Mouse (Mus musculus) kidney, embryonic 15.5 days (tissue): ENCODE results near the gene Olfr763. TPM values are rescaled to one million over a fixed set of nuclear protein-coding genes. Genes with fewer than 3 reads are reported as not detected.
"Not testable (repeated sequence)": the region's sequence is repeated elsewhere in the genome, so short reads cannot be mapped to it uniquely, and the experiment has no call there.

Source experiments
- ATAC-seq: fragments of 200-750 bp; cut with Nextera tagmentation; replicated peaks from 2 replicates; pipeline ENCODE4 v1.8.0; 2017; ENCODE audit warnings: moderate TSS enrichment; ENCODE audit not compliant: low FRiP score
- H3K27ac ChIP-seq: fragments of 300-500 bp; sonication (generic); 2 replicates; pipeline ENCODE4 v1.5.1; 2015; ENCODE audit warnings: mild to moderate bottlenecking, inconsistent platforms
- H3K27me3 ChIP-seq: fragments of 300-500 bp; sonication (generic); 2 replicates; pipeline ENCODE4 v1.6.1; 2015; ENCODE audit warnings: inconsistent platforms
- H3K36me3 ChIP-seq: fragments of 300-500 bp; sonication (generic); 2 replicates; pipeline ENCODE4 v1.6.1; 2015; ENCODE audit warnings: inconsistent platforms
- H3K4me1 ChIP-seq: fragments of 300-500 bp; sonication (generic); 2 replicates; pipeline ENCODE4 v1.6.1; 2015; ENCODE audit warnings: inconsistent platforms
- H3K4me2 ChIP-seq: fragments of 300-500 bp; sonication (generic); 2 replicates; pipeline ENCODE4 v1.6.1; 2015; ENCODE audit warnings: moderate library complexity, mild to moderate bottlenecking, inconsistent platforms
- H3K4me3 ChIP-seq: fragments of 300-500 bp; sonication (generic); replicated peaks from 2 replicates; pipeline ENCODE4 v1.5.1; 2015; ENCODE audit warnings: mild to moderate bottlenecking, inconsistent platforms
- H3K9ac ChIP-seq: fragments of 300-500 bp; sonication (generic); 2 replicates; pipeline ENCODE4 v1.6.1; 2015; ENCODE audit warnings: mild to moderate bottlenecking, inconsistent platforms
- H3K9me3 ChIP-seq: fragments of 300-500 bp; sonication (generic); replicated peaks from 2 replicates; pipeline ENCODE4 v1.6.1; 2016; ENCODE audit warnings: inconsistent platforms
- WGBS: fragments of 180-500 bp; shearing (Covaris S2); methylation state at CpG from one replicate; pipeline ENCODE4 v1.1.7; 2015; ENCODE audit warnings: mixed read lengths; 5-methylcytosine and 5-hydroxymethylcytosine counted together
- polyA plus RNA-seq: library from polyadenylated mRNA; unstranded; fragments of >200 nt; fragmentation: Nextera tagmentation; extraction: Ambion mirVana; gene quantifications from 2 replicates; pipeline ENCODE4 v1.2.1, GENCODE M21; 2015

Gene Olfr763
- polyA plus RNA-seq, 1 experiment from 2014 or later = not detected

DNA sequence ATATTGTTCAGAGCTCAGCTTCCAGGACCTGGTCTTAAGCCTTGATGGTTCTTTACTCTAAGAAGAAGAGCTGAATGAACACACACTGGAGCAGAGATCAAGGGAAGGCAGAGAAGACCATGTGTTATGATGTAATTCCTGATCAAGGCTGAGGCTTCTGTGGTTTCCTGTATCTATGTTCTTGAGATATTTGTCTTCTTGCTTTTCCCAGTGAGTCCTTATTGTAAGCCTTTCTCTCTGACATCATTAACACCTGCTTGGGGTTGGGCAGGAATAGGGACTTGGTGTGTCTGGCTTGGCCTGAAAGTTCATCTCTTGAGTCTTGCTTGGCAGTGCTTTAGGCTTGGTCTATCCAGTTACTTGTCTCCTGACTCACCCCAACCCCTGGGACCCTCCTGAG is 19.6 kb upstream of the Olfr763 start:
- no peaks in the 10 kb centered on the region for H3K36me3 ChIP-seq
- no peak overlapping the region for H3K4me2 ChIP-seq
- no peaks in the 10 kb centered on the region for H3K9me3 ChIP-seq
- no peaks in the 10 kb centered on the region for H3K4me1 ChIP-seq
- 0 out of 2 replicates have a peak, but pooled peaks cover 3% of the 10 kb centered on the region for H3K27me3 ChIP-seq
- no peak overlapping the region for H3K27ac ChIP-seq
- H3K4me3 ChIP-seq = no peak overlapping the region
- no peak for ATAC-seq
- H3K9ac ChIP-seq = no peak overlapping the region

DNA sequence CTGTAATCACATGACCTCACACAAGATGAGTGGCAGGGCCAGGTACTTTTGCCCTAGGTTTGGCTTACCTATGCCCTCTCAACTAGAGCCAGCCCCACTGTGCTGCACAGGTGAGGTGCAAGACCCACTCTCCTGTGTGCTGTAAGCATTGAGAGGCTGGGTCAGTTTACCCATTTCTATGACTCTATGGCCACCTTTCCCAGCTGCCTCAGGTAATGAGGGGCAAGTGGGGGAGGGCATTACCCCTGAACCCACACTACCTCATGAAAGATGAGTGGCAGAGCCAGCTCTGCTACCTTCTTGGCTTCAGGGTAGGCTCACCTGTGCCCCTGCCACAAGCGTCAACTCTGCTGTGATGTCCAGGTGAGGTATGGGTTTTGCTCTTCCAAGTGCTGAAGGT is 14.8 kb upstream of the Olfr763 start:
- ATAC-seq = no peak
- Histone ChIP-seq H3K4me2 (no peak overlapping the region), H3K27me3 (no peaks in the 10 kb centered on the region), H3K9ac (no peak overlapping the region), H3K4me1 (no peaks in the 10 kb centered on the region), H3K9me3 (no peaks in the 10 kb centered on the region), H3K27ac (no peak overlapping the region), H3K4me3 (no peak overlapping the region), H3K36me3 (no peaks in the 10 kb centered on the region)
- 93% methylated on average over 1 of the region's 1 CpGs for WGBS

- no peak overlapping the region for H3K9ac ChIP-seq
- H3K27me3 ChIP-seq = no peaks in the 10 kb centered on the region
- H3K36me3 ChIP-seq = no peaks in the 10 kb centered on the region
- no peak; the same call in 1 of the 2 replicates for ATAC-seq
- WGBS = 74% methylated on average over 4 of the region's 4 CpGs
- no peak overlapping the region for H3K4me3 ChIP-seq
- H3K4me1 ChIP-seq = no peaks in the 10 kb centered on the region
- H3K4me2 ChIP-seq = no peak overlapping the region
- no peaks in the 10 kb centered on the region for H3K9me3 ChIP-seq
- no peak overlapping the region for H3K27ac ChIP-seq
These were observed 14.0 kb upstream of the Olfr763 start for GRCm38 (mm10) chr10:128996523-128997040.

DNA sequence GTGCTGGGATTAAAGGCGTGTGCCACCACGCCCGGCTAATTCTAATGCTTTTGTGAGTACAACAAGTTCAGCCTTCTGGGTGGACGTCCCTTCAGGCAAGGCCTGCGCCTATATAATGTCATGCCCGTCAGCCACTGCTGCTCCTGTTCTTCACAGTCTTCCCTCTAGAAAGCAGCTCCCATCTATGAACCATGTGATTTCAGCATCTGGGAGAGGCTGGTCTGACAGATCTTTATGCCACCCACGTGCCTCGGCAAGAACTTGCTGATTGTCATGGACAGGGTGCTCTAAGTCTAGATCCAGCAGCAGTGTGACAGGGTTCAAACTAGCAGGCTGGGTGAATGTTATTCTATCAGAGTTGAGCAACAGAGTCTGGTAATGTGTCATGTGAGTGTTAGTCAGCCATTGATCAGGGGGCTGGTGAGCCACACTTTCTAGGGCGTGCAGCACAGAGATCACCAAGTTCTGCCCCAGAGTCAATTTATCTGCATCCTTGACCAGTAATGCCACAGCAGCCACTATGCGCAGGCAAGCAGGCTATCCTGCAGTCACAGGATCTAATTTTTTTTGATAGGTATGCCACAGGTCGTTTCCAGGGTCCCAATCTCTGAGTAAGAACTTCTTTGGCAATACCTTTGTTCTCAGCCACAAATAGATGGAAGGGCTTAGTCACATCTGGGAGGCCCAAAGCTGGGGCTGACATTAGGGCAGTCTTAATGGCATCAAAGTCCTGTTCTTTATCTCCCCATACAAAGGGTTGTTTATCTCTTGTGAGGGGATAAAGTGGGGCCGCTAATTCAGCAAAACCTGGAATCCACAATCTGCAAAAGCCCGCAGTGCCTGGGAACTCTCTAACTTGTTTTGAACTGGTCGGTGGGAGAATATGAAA is 6.3 kb upstream of the Olfr763 start:
- Histone ChIP-seq H3K4me1 (no peaks in the 10 kb centered on the region), H3K4me2 (no peak overlapping the region), H3K27me3 (no peaks in the 10 kb centered on the region), H3K9ac (no peak overlapping the region), H3K36me3 (no peaks in the 10 kb centered on the region), H3K4me3 (no peak overlapping the region), H3K9me3 (no peaks in the 10 kb centered on the region), H3K27ac (no peak overlapping the region)
- WGBS = 81% methylated on average over 14 of the region's 14 CpGs
- ATAC-seq = no peak

DNA sequence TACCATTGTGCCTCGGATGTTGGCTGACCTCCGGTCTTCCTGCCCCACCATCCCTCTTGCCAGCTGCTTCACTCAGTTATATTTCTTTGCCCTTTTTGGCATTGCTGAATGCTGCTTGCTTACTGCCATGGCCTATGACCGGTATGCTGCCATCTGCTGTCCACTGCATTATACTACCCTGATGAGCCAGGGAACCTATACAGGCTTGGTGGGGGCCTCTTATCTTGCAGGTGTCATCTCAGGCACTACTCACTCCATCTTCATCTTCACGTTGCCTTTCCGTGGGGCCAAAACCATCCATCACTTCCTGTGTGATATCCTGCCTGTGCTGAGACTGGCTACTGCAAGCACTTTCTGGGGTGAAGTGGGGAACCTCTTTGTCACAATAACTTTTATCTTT is 920 bp downstream of the Olfr763 start:
- not testable (repeated sequence) for H3K27me3 ChIP-seq, H3K27ac ChIP-seq, H3K9me3 ChIP-seq, H3K4me1 ChIP-seq, H3K9ac ChIP-seq, H3K4me3 ChIP-seq, H3K4me2 ChIP-seq, H3K36me3 ChIP-seq
- 0 out of 2 replicates have a peak, but pooled peaks have one; percentile 29 for ATAC-seq
- 58% methylated on average over 2 of the region's 5 CpGs for WGBS

DNA sequence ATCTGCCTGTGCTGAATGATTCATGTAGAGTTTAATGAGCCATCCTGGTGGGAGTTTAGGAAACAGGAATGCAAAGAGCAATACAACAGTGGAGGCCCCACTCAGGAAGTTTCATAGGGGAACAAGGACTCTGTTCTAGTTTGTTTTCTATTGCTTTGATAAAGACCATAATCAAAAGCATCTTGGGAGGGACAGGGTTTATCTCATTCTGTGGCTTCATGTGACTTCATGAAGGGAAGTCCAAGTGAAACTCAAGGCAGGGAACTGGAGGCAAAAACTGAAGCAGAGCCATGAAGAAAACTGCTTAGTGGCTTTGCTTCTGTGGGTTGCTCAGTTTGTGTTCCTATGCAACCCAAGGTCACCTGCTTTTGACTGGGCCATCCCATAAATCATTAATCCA is 3.9 kb downstream of the Olfr763 start:
- Histone ChIP-seq H3K27me3 (no peaks in the 10 kb centered on the region), H3K27ac (no peak overlapping the region), H3K4me3 (no peak overlapping the region), H3K9ac (no peak overlapping the region), H3K9me3 (no peaks in the 10 kb centered on the region), H3K4me1 (no peaks in the 10 kb centered on the region), H3K4me2 (no peak overlapping the region), H3K36me3 (no peaks in the 10 kb centered on the region)
- ATAC-seq = no peak

- no peak overlapping the region for H3K9ac ChIP-seq
- H3K27me3 ChIP-seq = no peaks in the 10 kb centered on the region
- H3K27ac ChIP-seq = no peak overlapping the region
- ATAC-seq = 0 out of 2 replicates have a peak, but pooled peaks have one; percentile 12
- no peaks in the 10 kb centered on the region for H3K9me3 ChIP-seq
- H3K4me3 ChIP-seq = no peak overlapping the region
- H3K4me1 ChIP-seq = no peaks in the 10 kb centered on the region
- H3K36me3 ChIP-seq = no peaks in the 10 kb centered on the region
- H3K4me2 ChIP-seq = no peak overlapping the region
These were observed 12.7 kb downstream of the Olfr763 start for GRCm38 (mm10) chr10:129023319-129023718.

DNA sequence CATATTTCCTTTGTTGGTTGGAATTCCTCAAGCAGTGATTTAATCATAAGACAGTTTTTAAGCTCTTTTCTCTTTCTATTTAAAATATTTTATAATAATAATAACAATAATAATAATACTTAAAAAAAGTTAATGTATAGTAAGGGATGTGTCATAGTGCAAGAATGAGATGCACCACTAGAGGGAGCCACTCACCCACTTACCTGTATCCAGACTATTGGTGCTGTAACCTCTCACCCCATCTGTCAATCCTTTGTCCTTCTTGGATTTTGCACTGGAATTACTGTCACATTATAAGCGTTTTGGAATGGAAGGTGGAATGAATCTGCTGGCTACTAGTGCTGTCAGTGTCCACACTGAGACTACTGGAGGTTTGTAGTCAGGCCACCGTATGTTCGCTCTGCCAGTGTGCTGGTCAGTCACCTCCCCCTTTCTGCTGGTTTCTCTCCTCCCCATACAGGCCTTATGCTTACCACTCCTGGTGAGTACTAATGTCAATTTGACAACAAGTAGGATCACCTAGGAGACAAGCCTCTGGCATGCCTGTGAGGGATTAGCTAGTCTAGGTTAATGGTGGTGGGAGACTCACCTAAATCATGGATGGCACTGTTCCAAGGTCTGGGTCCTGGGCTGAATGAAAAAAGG is 15.5 kb downstream of the Olfr763 start:
- no peak overlapping the region for H3K27ac ChIP-seq
- H3K36me3 ChIP-seq = no peaks in the 10 kb centered on the region
- no peaks in the 10 kb centered on the region for H3K9me3 ChIP-seq
- H3K4me1 ChIP-seq = no peaks in the 10 kb centered on the region
- H3K4me2 ChIP-seq = no peak overlapping the region
- H3K27me3 ChIP-seq = no peaks in the 10 kb centered on the region
- WGBS = 59% methylated on average over 3 of the region's 3 CpGs
- no peak overlapping the region for H3K9ac ChIP-seq
- no peak overlapping the region for H3K4me3 ChIP-seq
- ATAC-seq = peak; percentile 73; the same call in 1 of the 2 replicates

DNA sequence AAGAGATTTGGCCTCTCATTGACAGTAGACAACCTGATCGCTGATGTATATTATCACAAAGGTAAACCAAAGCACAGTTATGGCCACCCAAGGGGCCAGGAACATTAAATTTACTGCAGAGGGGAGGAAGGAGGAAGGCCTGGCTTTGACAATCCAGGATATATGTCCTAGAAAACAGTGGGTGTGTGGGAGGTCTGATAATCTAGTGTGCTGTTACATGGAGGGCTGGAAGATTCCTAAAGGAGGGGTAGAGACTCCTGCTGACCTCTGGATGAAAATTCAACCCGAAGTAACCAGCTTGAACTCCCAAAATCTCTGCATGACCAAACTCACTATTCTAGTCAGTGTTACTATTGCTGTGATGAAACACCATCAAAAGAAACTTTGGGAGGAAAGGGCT is 17.8 kb downstream of the Olfr763 start:
- 23% methylated on average over 2 of the region's 2 CpGs for WGBS
- H3K27me3 ChIP-seq = no peaks in the 10 kb centered on the region
- no peaks in the 10 kb centered on the region for H3K9me3 ChIP-seq
- H3K36me3 ChIP-seq = no peaks in the 10 kb centered on the region
- no peak overlapping the region for H3K27ac ChIP-seq
- no peak overlapping the region for H3K4me2 ChIP-seq
- no peaks in the 10 kb centered on the region for H3K4me1 ChIP-seq
- no peak overlapping the region for H3K4me3 ChIP-seq
- no peak overlapping the region for H3K9ac ChIP-seq
- ATAC-seq = peak; percentile 63

- Histone ChIP-seq H3K4me3 (no peak within 1 kb of the TSS), H3K9me3 (no peaks in the 10 kb centered on the region), H3K27ac (no peak within 1 kb of the TSS), H3K36me3 (no peaks in the 10 kb centered on the region), H3K27me3 (no peaks in the 10 kb centered on the region), H3K9ac (no peak within 1 kb of the TSS), H3K4me2 (no peak within 1 kb of the TSS), H3K4me1 (no peaks in the 10 kb centered on the region)
- 83% methylated on average over 3 of the region's 3 CpGs for WGBS
- no peak for ATAC-seq
These were observed 29.2 kb downstream of the Olfr763 start, which contains the start of gene Olfr764-ps1 for GRCm38 (mm10) chr10:129039796-129040195. Gene Olfr764-ps1, minus strand, starts transcription at chr10:129039896.

GRCm38 (mm10) chr10:129049898-129050297 is 39.3 kb downstream of the Olfr763 start, which contains the start of gene Olfr765:
Gene Olfr765, minus strand, starts transcription at chr10:129049998.
- not testable (repeated sequence) for H3K4me2 ChIP-seq, H3K9ac ChIP-seq, H3K4me1 ChIP-seq, H3K4me3 ChIP-seq, H3K27me3 ChIP-seq, H3K9me3 ChIP-seq, ATAC-seq, H3K36me3 ChIP-seq, H3K27ac ChIP-seq
